Mouse (Mus musculus) regulatory T cell (primary cell): ENCODE results near the gene Tlx2.

ENCODE experiments used
- in situ Hi-C: fragments of 300-600 bp; cut with MboI, MseI; formaldehyde crosslinking; loops from one replicate; pipeline ENCODE4 v1.15.1; 2025; ENCODE audit warnings: high pct_unique_total_duplicates

Tlx2 gene

DNA sequence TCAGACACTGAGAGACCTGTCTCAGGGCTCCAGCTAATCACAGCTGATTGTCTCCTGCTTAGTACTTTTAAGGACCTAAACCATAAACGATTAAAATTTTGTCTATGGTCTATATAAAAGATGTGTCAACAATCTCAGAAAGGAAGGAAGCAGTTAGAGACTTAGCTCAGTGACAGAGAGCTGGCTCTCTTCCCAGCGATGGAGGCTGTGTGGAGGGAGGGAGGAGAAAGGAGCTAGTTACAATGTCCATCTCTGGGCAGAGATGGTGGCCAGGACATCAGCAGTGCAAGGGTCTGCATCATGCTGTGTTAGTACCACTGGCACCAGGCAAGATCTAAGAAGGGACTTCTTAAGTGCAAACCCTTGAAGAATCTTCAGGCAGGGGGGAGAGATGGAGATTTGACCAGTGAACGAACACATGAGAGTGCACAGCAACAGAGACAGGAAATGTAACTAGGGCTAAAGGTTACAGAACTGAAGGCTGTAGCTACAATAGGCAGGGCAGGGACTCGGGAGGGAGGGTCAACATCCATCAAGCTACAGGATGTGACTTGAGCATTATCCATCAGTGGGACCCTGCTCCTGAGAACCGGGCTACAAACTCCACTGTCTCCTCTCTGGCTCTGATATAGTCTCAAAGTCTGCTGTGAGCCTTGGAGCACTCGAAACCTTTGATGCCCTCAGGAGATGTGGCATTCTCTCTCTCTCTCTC, 22.5 kb upstream of the Tlx2 start:
- in situ Hi-C loops, result no loop called here

DNA sequence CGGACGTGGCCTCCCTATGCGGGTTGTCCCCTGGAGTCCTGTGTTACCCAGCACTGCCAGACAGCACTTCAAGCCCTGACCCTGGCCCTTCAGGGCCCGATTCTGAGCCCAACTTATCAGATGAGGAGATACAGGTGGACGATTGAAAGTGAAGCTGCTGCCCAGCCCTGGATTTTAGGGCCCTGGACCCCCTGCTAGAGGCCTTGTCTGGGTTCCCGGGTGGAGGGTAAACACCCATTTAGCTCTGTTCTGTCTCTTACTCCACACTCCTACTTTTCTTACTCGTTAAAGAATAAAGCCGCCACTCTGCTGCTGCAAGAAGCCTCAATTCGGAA, 17.8 kb upstream of the Tlx2 start:
- in situ Hi-C loops, result no loop called here

DNA sequence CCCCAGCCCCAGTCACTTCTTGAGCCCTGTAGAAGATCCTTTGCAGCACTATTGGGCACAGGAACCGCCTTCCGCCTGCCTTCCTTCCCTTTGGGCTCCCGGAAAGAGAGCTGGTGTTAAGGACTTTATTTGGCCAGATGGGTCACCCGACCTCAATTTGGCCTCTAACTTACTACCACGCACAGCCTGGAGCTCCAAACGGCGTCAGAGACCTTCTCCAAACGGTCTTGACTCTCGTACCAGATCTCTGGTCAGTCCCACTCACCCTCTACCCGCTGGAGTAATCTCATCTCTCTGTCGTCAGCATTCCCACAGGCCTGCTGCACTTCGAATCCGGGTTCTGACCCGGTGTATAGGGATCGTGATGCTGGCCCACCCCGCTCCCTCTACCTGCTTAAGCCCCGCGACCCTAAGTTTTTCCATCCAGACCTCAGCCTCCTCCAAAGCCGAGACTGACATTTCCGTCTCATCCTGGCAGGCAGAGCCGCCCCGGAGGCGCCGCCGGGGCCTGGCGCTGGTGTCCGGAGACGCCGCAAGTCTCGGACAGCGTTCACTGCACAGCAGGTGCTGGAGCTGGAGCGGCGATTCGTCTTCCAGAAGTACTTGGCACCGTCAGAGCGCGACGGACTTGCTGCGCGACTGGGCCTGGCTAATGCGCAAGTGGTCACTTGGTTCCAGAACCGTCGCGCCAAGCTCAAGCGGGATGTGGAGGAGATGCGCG, 17.3 kb upstream of the Tlx2 start:
- in situ Hi-C loops, result no loop called here

DNA sequence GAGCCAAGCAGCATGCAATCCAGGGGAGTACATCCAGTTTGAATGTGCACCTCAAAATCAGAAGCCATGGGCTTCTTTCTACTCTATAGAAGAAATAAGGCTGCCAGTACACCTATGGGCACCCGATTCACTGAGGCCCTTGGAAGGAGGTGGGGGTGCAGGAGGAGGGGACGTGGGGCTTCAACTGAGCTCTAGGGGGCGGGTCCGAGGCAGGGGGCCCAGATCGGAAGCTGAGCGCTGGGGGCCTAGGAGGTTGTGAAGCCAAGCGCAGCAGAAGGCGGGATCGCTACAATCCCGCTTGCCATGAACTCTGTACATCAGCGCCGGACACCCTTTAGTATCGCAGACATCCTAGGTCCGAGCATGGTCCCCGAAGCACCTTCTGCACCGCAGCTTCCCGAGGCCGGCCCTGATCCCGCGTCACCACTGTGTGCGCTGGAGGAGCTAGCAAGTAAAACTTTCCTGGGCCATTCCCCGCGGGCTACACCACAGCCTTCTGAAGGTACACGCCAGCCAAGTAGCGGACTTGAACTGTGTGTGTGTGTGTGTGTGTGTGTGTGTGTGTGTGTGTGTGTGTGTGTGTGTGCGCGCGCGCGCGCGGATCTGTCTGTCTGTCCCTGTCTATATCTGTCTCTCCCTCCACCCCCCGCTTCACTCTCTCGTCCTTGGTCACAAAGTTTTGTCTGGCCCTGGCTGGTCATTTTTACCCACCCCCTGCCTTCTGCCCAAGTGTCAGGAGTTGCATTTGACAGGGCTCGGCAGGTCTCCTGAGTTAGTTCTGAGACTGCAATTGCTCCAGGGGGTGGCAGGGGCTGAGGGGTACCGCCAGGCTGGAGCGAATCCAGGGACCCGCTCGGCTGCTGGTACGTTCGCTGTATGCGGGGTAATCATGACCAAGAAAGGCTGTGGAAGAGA, 16.3 kb upstream of the Tlx2 start, which contains the start of gene Lbx2:
Lbx2 (plus strand) TSS at position 247 of the 915 bp plus-strand sequence.
- in situ Hi-C loops, result no loop called here

DNA sequence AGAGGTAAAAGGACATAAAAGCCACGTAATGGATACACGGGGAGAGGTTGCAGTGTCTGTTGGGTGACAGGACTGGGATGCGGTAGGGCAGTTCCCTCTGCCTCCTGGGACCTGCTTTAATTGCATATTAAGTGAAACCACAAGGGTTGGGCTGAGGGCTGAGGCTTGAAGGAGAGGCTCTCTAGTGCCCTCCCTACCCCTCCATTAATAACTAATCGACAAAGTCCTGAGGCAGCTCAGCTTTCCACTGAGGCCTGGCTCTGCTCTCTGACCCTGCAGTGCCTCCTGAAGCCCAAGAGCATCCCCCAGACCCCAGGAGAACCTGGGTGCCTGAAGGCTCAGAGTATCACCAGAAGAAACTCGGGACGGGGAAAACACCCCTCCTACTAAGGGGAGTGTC, 14.4 kb upstream of the Tlx2 start:
- in situ Hi-C loops, result no loop called here

DNA sequence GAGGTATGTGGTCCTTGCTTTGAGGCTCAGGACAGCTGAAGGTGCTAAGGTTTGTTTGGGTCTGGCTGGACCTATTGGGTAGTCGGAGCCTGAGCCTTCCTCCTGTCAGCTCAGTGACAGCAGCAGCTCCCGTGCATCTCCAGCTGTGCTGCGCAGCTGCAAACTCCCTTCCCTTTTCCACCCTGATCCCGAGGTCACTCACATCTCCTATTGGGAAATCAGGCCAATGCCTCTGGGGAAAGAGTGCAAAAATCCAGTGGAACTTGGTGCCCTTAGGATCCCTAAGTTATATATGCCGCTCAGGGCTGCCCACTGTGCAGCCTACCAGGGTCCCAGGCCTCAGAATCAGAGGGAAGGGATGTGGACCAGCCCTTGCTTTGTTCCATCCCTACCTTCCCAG, 13.4 kb upstream of the Tlx2 start:
- in situ Hi-C loops, result no loop called here

DNA sequence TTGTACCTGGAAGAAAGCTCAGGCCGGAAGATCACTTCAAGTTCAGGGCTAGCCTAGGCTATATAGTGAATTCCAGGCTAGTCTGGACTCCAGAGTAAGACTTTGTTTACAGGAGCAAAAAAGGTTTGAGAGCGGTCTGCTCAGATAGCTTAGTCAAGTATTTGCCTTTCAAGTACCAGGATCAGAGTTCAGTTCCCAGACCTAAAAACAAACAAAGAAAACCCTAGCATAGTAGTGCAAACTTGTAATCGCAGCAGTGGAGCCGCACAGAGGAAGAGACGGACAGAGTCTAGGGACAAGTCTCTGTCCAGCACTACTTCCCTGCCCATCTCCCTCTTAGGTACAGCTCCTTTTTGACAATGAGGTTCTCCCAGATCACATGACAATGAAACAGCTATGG, 10.1 kb upstream of the Tlx2 start:
- in situ Hi-C loops, result no loop called here

DNA sequence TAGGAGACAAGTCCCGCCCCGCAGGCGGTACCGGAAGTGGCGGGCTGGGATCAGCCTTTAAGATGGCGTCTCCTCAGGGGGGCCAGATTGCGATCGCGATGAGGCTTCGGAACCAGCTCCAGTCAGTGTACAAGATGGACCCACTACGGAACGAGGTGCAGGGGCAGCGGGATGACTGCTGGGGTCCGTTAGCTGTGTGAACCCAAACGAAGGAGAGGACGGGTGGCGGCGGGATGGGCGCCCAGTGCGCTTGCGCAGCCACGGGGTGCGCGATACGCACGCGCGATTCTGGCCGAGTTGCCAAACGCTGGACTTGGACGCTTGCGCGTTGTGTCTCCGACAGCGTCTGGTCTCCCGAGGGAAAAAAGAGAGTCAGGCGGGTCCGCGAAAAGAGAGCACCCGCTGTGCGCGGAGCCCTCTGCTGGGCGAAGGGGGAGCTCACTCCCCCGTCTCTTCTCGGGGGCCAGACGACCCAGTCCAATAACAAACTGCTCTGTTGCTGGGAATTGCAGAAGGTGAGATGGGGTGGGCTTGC, 8.3 kb upstream of the Tlx2 start:
- in situ Hi-C loops, result no loop called here

DNA sequence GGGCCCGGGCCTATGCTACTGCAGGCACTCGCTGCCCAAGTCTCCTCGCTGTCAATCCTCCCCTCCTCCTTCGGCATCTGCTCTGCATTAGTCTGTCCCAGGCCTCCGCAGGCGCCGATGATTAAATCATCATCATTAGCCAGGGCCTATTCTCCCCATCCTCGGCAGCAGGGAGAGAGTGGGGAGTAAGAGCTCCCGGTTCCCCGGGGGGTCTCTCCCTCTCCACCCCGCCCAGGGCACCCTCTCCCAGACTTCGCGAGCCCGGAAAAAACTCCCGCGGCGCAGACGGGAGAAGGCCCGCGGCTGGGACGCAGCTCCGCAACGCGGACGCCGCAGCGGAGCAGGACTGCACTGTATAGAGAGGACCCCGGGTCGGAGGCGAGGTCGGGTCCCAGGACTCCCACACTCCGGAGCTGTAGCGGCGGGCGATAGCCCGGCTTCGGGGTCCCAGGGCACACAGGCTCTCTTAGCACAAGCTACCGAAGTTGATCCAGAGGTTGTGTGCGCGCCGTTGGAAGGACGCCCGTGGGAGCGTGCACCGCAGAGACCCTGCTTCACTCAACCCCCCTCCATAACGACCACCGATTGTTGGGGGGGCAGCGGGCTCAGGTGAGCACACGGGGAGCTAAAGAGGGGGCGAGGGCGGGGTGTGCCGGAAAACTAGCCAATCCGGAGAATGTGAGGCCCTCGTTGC, 7.7 kb upstream of the Tlx2 start, which contains the start of gene Pcgf1:
Pcgf1 (plus strand) TSS at position 240 of the 694 bp plus-strand sequence.
- in situ Hi-C loops, result no loop called here

DNA sequence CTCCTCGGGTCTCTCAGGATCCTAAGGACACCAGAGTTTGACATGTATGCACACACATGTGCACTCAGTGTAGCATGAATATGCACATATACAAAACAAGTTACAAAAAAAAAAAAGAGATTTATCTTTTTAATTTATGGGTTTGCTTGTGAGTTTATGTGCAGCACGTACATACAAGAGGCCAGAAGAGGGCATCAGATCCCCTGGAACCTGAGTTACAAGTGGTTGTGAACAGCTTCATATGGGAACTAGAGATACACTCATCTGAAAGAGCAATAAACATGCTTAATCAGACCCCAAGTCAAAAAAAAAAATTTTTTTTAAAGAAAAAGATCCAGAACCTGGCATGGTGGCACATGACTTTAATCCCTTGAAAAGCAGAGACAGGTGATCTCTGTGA, 4.9 kb upstream of the Tlx2 start:
- in situ Hi-C loops, result no loop called here

DNA sequence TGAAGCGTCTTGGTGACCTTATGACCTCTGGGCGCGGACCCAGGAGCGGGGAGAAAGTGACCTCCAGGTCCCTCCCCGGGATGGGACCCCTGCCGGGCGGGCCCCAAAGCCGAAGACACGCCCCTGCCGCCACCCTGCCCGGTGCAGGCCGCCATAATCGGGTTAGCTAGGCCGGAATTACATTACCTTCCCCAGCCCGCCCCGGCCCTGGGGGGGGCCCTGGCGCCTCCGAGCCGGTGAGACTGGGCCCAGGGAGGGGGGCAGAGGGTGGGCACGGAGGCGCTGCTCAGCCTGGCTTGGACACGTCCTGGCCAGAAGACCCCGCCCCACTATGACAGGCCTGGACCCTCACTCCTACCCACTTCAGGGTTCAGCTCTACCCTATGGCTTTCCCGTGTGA, 1.1 kb upstream of the Tlx2 start:
- in situ Hi-C loops, result no loop called here

DNA sequence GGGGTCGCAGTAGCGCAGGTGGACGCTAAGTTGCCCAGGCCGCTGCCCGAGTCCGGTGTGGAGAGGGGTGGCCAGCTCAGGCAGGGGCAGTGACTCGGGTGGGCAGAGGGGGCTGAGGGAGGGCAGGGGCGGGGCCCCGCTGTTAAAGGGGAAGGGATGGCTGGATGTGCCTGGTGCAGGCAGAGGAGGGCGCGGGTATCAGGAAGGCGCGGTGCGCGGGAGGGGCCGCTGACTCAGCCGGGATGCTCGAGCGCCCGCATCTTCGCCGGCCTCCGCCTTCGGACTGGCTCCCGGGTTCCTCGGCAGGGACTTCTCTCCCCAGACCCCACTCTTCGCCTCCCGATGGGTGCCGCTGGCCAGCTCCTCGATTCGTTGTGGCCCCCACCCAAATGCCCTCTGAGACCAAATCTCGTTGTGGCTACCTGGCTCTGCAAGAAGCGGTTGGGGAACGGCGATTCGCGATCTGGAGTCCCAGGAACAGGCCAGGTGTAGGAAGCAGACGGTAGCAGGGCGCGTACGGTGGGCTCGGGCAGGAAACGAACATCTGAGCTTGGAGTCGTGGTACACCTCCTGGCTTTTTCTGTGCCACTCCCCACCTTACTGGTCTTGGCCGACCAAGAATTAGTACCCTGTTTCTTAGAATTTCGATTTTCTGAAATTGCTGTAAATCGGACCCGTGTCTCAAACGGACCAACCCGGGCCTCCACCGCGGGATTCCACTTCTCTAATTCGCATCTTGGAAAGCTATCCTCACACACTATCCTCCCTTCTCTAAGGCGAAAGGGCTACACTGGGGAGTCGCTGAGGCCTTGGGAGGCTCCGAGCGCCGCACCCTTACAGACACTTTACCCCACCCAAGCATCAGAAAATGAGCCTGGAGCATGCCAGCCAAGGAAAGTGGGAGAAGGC, 472 bp upstream of the Tlx2 start:
- in situ Hi-C loops, result no loop called here

DNA sequence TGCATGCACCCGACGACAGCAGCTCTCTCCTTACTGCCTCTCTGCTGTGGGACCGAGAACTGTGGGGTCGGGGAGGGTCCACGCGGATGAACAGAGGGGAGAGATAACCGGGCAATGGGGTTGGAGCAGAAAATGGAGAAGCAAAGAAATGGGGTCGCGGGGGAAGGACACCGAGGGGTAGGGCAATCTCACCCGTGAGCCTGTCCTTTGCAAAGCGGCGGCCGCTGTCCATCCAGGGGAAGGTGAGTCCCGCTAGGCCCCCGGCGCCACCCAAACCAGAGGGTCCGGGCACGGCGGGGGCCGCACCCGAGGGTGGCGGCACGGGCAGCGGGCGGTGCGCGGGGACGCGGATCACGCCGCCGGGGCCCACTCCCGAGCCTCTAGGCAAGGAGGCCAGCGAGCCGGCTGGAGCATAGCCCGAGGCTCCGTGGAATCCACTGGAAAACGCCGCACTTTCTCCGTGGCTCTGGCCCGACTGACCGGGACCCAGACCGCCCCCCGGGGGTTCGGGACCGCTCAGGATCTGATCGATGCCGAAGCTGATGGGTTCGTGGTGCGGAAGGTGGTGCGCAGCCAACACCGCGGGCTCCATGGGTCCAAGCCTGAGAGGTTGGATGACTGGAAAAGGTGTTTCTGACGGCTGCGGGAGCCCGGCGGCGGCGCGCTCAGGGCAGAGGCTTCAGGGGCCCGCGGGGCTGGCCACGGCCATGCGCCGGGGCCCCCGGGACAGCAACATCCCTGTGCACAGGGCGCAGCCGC, 426 bp downstream of the Tlx2 start:
- in situ Hi-C loops, result no loop called here

DNA sequence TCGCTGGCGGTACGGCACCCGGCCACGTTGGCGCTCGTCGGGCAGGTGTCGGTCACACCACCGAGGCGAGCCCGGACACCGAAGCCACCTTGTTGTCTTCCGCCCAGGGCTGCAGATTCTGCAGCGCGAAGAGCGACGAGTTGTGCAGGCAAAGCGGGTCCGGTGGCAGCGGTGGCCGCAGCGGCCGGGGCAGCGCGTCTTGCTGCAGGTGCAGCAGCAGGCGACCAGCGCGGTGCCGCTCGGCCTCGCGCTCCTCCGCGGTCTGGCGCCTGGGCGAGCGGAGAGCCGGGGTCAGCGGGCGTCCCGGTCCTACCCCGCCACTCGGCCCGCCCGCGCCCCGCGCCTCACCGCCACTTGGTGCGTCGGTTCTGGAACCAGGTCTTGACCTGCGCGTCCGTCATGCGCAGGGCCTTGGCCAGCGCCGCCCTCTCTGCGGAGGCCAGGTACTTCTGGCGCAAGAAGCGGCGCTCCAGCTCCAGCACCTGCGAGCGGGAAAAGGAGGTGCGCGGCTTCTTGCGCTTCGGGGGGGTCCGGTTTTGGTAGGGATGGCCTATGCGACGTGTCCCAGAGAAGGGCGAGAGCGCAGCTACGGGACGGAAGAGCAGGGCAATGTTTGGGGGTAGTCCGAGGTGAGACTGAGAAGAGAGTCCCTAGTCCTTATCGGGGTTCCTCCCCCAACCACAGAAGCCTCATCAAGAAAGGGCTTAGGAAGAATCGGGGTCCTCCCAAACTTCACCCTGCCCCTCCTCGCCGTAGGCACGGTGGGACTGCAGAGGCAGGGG, 1.2 kb downstream of the Tlx2 start:
- in situ Hi-C loops, result no loop called here

DNA sequence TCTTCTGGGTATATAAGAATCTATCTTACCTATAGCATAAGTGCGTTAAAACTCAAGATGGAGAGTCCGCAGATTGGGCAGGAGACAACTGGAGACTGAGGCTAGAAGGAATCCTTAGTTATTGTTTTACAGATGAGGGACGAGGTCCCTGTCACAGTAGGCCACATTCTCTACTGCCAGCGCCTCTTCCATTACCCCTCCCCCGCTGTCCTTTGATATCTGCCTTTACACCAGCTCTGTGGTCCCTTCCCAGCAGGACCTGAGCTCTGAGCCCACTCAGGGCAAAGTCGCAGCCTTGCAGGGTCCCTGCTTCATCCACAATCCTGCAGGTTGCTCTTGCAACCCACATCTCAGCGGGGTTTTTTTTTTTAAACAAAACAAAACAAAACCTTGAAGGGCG, 1.9 kb downstream of the Tlx2 start:
- in situ Hi-C loops, result no loop called here

DNA sequence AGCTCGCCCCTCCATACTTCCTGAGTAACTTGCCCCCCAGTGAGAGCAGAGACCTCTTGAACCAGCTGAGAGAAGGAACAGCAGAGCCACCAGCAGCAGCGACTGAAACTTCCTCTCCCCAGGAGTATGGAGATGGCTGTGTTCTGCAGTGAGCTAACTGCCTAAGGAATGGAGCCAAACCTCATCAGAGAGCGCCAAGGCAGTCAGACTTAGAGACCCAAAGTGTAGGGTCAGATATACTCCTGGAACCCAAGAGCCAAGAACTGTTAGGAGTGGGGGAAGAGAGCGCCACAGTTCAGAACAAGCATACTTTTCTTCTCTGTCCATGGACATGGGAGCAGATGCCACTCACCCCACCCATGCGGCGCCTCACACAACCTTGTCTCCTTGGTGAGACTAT, 3.7 kb downstream of the Tlx2 start:
- in situ Hi-C loops, result no loop called here

DNA sequence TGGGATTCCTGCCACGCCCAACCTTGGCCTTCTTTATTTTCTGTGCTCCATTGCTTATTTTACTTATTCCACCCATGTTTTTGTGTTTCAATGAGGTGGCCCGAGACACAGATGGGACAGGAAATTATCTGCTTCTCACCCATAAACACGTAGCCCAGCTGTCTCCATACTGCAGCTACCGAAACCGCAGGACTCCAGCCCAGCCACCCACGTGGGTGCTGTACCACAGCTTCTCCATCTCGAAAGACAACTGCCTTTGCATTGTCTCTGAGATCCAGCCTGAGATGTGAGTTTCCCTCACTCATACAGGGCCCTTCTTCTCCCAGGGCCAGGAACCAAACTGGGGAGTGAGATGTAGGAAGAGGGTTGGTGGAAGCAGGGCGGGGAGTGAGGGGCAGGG, 4.1 kb downstream of the Tlx2 start:
- in situ Hi-C loops, result no loop called here

DNA sequence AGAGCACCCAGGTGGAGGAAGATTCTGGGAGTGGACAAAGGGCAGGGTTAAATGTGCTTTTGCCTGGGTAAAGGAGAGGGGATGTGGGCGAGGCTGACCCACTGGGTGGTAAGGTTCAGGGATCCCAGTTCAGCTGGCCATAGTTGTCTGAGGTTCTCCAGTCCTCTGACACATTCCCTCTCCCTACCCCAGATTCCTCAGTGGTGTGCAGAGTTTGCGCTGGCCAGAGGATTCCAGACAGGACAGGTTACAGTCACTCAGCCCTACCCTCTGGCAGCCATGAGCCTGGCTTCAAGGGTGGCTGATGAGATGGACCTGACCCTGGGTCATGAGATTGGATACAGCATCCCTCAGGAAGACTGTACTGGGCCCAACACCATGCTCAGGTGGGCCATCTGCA, 11.4 kb downstream of the Tlx2 start:
- in situ Hi-C loops, result loop anchor here (10.0 kb wide), 1 partner anchor 54 kb away; no protein-coding TSS in a partner anchor

DNA sequence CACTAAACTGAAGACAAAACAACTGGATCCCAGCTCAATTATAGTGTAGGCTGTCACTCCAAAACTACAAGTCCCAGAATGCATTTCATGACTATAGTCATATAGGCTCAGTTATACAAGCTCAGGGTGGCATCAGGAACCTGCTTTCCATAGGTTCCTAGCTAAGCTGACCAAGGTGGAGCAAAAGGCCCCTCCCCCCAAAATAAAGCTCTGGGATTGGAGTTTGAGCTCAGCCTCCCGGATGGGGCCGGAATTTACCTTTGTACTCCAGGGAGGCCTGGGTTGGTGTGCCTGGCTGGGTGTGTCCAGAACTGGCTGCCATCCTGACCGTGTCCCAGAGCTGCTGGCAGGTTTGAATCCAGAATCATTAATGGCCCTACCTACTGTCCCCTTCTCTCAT, 12.3 kb downstream of the Tlx2 start, which contains the start of gene Dqx1:
Dqx1 (plus strand) TSS at position 55 of the 400 bp plus-strand sequence.
- in situ Hi-C loops, result loop anchor here (10.0 kb wide), 1 partner anchor 53 kb away; no protein-coding TSS in a partner anchor
